Mouse (Mus musculus) neural tube, embryonic 15.5 days (tissue): ENCODE data around the gene Arxes2. TPM values are rescaled to one million over a fixed set of nuclear protein-coding genes. Genes with fewer than 3 reads are reported as not detected.
"Not testable (repeated sequence)": the region's sequence is repeated elsewhere in the genome, so short reads cannot be mapped to it uniquely, and the experiment has no call there.

Experiments used
- ATAC-seq: fragments of 200-750 bp; cut with Nextera tagmentation; 2 replicates; pipeline ENCODE4 v1.8.0; 2017; ENCODE audit warnings: mild to moderate bottlenecking, moderate TSS enrichment, moderate library complexity; ENCODE audit not compliant: low FRiP score
- H3K27ac ChIP-seq: fragments of 300-500 bp; sonication (generic); replicated peaks from 2 replicates; pipeline ENCODE4 v1.5.1; 2015; ENCODE audit warnings: mild to moderate bottlenecking, inconsistent platforms
- H3K27me3 ChIP-seq: fragments of 300-500 bp; sonication (generic); replicated peaks from 2 replicates; pipeline ENCODE4 v1.6.1; 2015; ENCODE audit warnings: inconsistent platforms
- H3K36me3 ChIP-seq: fragments of 300-500 bp; sonication (generic); 2 replicates; pipeline ENCODE4 v1.6.1; 2015; ENCODE audit warnings: inconsistent platforms
- H3K4me1 ChIP-seq: fragments of 300-500 bp; sonication (generic); 2 replicates; pipeline ENCODE4 v1.6.1; 2015; ENCODE audit warnings: inconsistent platforms
- H3K4me2 ChIP-seq: fragments of 300-500 bp; sonication (generic); 2 replicates; pipeline ENCODE4 v1.6.1; 2015; ENCODE audit warnings: inconsistent platforms, mild to moderate bottlenecking, moderate library complexity
- H3K4me3 ChIP-seq: fragments of 300-500 bp; sonication (generic); replicated peaks from 2 replicates; pipeline ENCODE4 v1.5.1; 2015; ENCODE audit warnings: mild to moderate bottlenecking, inconsistent platforms
- H3K9ac ChIP-seq: fragments of 300-500 bp; sonication (generic); replicated peaks from 2 replicates; pipeline ENCODE4 v1.6.1; 2015; ENCODE audit warnings: mild to moderate bottlenecking, inconsistent platforms
- H3K9me3 ChIP-seq: fragments of 300-500 bp; sonication (generic); replicated peaks from 2 replicates; pipeline ENCODE4 v1.6.1; 2016; ENCODE audit warnings: inconsistent platforms
- WGBS: fragments of 180-500 bp; shearing (Covaris S2); methylation state at CpG from one replicate; pipeline ENCODE4 v1.1.7; 2015; ENCODE audit warnings: mixed read lengths; 5-methylcytosine and 5-hydroxymethylcytosine counted together
- polyA plus RNA-seq: library from polyadenylated mRNA; unstranded; fragments of >200 nt; fragmentation: Nextera tagmentation; extraction: Ambion mirVana; gene quantifications from 2 replicates; pipeline ENCODE4 v1.2.1, GENCODE M21; 2015

Arxes2 gene
- polyA plus RNA-seq, result 244 and 276 TPM in 2 replicates

DNA sequence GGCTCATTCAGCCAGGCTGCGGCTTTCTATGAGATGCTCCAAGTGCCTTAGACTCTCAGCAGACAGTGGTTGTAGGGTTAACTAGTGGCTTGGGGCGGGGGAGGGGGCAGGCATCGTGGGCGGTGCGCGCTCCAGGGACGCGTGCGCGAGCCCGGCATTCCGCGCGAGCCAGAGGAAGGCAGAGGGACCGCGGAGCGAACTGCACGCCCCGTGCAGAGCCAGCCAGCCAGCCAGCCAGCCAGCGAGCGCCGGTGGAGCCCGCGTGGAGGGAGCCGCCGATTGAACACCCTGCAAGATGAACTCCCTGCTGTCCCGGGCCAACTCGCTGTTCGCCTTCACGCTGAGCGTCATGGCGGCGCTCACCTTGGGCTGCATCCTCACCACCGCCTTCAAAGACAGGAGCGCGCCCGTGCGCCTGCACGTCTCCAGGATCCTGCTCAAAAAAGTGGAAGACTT is at the start of gene Arxes2:
Arxes2 (plus strand) TSS at position 161 of the 456 bp plus-strand sequence.
- Histone ChIP-seq H3K4me3 (peak within 1 kb of the TSS; percentile 38), H3K4me2 (peak within 1 kb of the TSS; percentile 46), H3K27ac (0 out of 2 replicates have a peak within 1 kb of the TSS, but pooled peaks have one; percentile 9)
- H3K4me1 ChIP-seq, H3K9ac ChIP-seq, H3K36me3 ChIP-seq, H3K9me3 ChIP-seq, H3K27me3 ChIP-seq: not testable (repeated sequence)
- peak; percentile 96 for ATAC-seq
- 20% methylated on average over 11 of the region's 39 CpGs for WGBS

DNA sequence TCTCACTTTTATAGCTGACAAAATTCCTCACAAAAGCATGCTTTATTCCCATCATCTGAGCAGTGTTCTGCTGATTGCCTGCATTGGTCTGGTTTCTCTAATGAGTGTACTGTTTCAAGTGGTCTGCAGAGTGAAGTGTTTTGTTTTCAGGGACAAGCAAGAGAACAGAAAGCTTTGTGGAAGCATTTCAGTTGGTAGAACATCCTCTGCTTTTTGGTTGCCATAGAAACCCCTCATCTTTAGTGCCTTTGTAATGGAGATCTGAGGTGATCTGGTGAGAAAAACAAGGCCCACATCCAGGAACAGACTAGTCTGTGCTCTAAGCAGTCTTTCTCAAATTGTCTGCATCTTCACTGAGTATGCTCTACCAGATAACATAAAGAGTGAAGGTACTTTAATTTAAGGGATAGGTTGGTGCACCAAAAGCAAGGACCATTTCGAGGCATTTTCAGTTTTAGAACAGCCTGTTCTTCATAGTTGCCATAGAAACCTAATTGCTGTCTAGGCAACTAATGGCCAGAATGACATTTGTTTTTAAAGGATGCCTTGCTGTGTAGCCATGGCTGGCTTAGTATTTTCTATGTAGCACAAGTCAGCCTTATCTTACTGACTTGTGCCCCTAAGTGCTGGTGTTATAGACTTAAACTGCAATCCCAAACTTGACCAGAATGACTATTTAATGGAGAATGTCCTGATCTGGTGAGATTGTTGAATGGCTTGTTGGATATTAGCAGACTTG is 44.8 kb upstream of the Arxes2 start:
- peak; percentile 61 for ATAC-seq
- WGBS, result 20% methylated on average over 1 of the region's 1 CpGs
- H3K9ac ChIP-seq, result no peak overlapping the region
- H3K4me3 ChIP-seq, result no peak overlapping the region
- H3K27me3 ChIP-seq, result no peaks in the 10 kb centered on the region
- H3K9me3 ChIP-seq, result no peaks in the 10 kb centered on the region
- no peaks in the 10 kb centered on the region for H3K36me3 ChIP-seq
- no peak overlapping the region for H3K4me2 ChIP-seq
- peak overlapping the region; percentile 34 for H3K27ac ChIP-seq
- no peaks in the 10 kb centered on the region for H3K4me1 ChIP-seq

DNA sequence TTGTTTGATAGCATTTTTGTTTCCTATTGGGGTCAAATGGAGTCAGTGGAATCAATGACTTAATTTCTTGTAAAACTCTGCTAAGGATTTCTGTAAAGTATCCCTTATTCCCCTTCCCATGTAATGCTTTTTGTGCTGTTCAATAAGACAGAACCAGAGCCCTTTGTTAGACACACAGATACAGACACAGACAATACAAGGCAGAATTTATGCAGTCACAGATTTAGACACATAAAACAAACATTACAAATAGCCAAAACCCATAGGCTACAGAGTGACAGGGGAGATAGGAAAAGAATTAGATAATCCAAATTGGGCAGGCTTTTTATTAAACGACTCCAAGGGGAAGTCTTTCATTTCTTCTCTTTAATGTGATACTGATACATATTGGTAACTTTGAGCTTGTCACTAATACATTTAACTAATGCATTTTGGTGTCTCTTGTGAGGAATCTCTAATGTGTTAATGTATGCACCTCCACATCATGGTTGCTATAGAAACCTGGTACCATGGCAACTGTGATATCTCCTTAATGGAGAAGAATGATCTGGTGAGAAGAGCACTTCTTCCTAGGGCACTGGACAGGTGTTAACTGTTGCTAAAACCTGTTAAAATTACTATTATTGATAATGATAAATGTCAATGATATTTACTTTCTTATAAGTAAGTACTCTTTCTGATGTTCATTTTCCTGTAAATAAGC is 36.5 kb upstream of the Arxes2 start:
- Histone ChIP-seq H3K9ac (no peak overlapping the region), H3K4me3 (no peak overlapping the region), H3K4me2 (no peak overlapping the region), H3K9me3 (no peaks in the 10 kb centered on the region), H3K27ac (0 out of 2 replicates have a peak overlapping the region, but pooled peaks have one; percentile 18), H3K27me3 (no peaks in the 10 kb centered on the region), H3K4me1 (peaks cover 5% of the 10 kb centered on the region), H3K36me3 (no peaks in the 10 kb centered on the region)
- WGBS, result 66% methylated on average over 1 of the region's 1 CpGs
- peak; percentile 84; the same call in 1 of the 2 replicates for ATAC-seq

DNA sequence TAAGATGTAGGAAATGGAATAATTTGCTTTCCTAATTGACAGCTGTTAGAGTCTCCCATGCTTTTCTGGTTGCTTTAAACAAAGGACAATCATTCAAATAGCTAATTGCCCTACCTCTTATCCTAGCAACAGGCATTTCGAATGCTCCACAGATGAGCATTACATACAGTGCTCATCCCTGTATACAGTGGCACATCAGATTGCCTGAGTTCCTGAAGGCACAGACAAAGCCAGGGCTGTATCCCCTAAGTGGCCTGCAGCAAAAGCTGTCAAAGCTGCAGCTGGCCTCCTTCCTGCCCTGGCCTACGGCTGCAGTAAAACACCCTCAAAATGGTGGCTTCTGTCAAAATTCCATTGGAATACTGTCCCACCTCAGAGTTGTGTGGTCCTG is 35.9 kb upstream of the Arxes2 start:
- Histone ChIP-seq H3K9ac (no peak overlapping the region), H3K4me1 (peaks cover 5% of the 10 kb centered on the region), H3K36me3 (no peaks in the 10 kb centered on the region), H3K4me3 (no peak overlapping the region), H3K9me3 (no peaks in the 10 kb centered on the region), H3K27me3 (no peaks in the 10 kb centered on the region), H3K4me2 (no peak overlapping the region), H3K27ac (peak overlapping the region; percentile 71)
- ATAC-seq, result peak; percentile 73
- WGBS, result 58% methylated on average over 2 of the region's 2 CpGs

DNA sequence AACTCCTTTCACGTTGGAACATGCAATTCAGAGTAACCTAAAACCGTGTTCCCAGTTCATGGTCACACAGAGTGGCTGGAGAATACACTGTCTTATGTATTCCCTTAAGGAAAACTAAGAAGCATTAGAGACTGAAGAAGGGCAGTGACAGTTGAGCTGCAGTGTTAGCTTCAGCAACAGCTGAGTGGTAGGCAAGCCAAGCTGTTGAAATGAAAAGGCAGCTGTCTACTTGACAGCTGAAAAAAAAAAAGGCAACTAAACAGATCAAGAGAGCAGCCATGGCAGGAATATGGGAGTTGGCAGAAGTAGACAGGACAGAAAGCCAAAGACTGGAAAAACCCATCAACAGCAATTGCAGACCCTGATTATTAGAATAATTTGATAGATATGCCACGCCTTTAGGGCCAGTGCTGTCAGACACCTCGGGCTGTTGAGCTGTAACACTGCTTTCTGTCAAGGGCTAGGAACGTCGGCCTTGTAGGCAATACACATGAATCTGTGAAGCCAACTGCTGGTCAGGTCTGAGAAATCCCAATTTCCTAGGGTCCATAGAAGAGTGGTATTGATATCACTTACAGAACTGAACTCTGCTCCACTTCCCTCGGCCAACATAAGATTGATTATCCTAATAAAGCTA is 34.9 kb upstream of the Arxes2 start:
- Histone ChIP-seq H3K4me2 (no peak overlapping the region), H3K9ac (no peak overlapping the region)
- WGBS, result 86% methylated on average over 7 of the region's 7 CpGs

DNA sequence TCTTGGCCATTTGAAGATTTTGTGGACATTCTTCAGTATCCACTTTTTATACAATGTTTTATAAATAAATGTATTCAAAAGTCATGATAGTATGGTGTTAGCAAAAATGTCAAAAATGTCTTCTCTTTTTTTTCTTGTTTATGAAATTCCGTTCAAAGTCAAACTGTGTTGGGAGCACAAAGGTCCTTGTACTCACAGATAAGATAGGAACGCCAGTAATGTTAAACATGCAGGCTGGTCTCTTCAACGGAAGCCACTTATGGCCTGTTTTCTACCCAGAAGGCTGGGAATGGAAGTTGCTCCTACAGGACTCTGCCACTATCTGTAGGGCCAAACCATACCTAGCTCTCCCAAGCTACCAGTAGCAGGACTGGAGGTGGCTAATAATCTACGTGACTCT is 34.1 kb upstream of the Arxes2 start:
- Histone ChIP-seq H3K27me3 (no peaks in the 10 kb centered on the region), H3K9ac (no peak overlapping the region), H3K4me2 (no peak overlapping the region), H3K4me1 (peaks cover 10% of the 10 kb centered on the region), H3K9me3 (no peaks in the 10 kb centered on the region), H3K4me3 (no peak overlapping the region), H3K36me3 (no peaks in the 10 kb centered on the region), H3K27ac (no peak overlapping the region)
- WGBS, result 91% methylated on average over 4 of the region's 4 CpGs
- ATAC-seq, result no peak

More for the DNA sequence above, 34.9 kb upstream of the Arxes2 start:
- peak overlapping the region; percentile 71; the same call in 1 of the 2 replicates for H3K27ac ChIP-seq
- no peak for ATAC-seq
- no peaks in the 10 kb centered on the region for H3K36me3 ChIP-seq
- no peaks in the 10 kb centered on the region for H3K27me3 ChIP-seq
- H3K9me3 ChIP-seq, result no peaks in the 10 kb centered on the region
- H3K4me1 ChIP-seq, result peaks cover 10% of the 10 kb centered on the region
- H3K4me3 ChIP-seq, result no peak overlapping the region

DNA sequence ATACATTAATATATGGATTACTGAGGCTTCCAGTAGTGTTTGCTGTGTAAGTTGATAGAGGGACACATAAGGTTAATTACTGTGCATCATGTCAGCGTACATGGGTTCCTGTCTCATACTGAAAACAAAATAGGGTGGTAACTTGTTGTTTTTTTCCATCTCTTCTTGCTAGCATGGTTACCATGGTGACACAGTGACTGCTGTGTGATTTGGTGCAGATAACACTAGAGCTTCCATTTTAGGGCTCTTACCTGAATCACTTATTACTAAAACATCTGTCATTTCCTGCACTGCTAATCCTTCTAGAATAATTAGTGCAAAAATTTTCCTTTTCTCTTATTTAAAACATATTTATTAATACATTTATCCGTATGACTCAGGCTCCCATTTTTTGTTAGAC is 31.3 kb upstream of the Arxes2 start:
- no peak overlapping the region for H3K4me3 ChIP-seq
- H3K9me3 ChIP-seq, result no peaks in the 10 kb centered on the region
- no peaks in the 10 kb centered on the region for H3K36me3 ChIP-seq
- H3K4me1 ChIP-seq, result peaks cover 10% of the 10 kb centered on the region
- H3K4me2 ChIP-seq, result no peak overlapping the region
- H3K9ac ChIP-seq, result no peak overlapping the region
- no peak overlapping the region; the same call in 1 of the 2 replicates for H3K27ac ChIP-seq
- H3K27me3 ChIP-seq, result no peaks in the 10 kb centered on the region
- WGBS, result 44% methylated on average over 2 of the region's 2 CpGs
- 0 out of 2 replicates have a peak, but pooled peaks have one; percentile 58 for ATAC-seq

DNA sequence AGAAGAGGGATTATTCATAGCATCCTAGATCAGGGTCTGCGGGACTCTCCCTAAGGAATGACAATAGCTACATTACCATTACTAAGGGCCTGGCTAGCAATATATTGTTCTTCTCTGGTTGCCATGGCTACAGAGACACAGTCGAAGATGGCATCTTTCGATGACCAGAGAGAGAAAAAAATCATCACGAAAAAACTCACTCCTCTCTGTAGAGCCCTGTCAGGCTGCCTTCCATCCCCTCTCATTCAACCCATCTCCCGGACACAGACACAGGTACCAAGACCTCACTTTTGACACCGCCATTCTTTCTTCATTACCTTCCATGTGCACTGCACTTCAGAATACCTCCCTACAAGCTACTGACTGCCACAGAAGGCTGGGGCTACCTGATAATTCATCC is 30.5 kb upstream of the Arxes2 start:
- Histone ChIP-seq H3K4me2 (0 out of 2 replicates have a peak overlapping the region, but pooled peaks have one; percentile 6), H3K27ac (0 out of 2 replicates have a peak overlapping the region, but pooled peaks have one; percentile 18), H3K9ac (no peak overlapping the region), H3K27me3 (no peaks in the 10 kb centered on the region), H3K4me1 (peaks cover 6% of the 10 kb centered on the region), H3K4me3 (no peak overlapping the region), H3K9me3 (no peaks in the 10 kb centered on the region), H3K36me3 (no peaks in the 10 kb centered on the region)
- 34% methylated on average over 6 of the region's 6 CpGs for WGBS
- ATAC-seq, result peak; percentile 55

DNA sequence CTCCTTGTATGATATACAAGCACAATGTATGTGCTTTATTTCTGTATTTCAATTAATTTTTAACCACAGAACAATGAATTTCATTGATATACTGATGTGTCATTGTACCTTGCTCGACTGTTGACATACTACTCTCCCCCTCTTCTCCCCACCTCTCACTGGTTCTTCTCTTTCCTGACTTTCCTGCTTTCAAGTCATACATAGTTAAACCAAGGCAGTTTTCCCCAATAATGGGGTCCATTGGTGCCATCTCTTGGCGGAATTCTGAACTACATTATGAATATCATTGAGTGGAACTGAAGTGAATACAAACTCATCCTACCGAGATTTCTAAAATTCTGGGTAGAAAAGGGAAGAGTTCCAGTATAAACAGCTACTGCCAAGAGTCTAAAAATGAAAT is 30.0 kb upstream of the Arxes2 start:
- WGBS, result 15% methylated on average over 3 of the region's 3 CpGs
- H3K36me3 ChIP-seq, result no peaks in the 10 kb centered on the region

DNA sequence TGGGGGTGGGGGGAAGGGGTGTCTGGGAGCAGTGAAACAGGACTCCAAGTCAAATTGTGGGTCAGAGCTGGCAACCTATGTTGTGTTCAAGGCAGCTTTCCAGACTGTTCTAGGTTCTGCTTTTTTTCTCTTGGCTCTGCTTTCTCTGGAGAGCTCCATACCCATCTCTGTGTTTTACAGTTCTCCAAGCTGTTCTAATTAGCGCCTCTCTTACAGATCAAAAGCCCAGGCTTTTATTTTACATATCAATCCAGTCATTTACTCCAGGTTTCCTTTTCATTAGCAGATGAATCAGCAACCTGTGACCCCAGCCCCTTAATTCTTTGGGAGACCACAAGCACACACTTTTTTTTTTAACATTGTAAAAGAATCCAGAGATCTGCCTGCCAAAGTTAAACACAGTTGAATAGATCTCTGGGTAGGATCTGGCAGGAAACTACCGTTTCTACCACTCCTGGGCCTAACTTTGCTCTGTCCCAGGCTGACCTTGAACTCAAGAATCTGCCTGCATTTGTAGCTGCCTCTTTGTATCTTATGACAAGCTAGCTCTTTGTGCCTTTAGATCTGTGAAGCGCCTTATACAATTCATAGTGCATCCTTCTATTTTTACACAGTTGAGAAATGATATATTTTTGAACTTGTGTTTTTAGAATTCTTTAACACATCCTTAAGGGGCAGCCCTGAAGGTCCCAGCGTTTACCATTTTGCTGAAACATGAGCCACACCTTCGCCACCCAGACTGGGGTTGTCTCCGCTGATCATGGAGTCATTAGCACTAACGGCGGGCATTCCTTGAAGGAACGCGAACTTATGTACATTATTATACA is 19.8 kb upstream of the Arxes2 start:
- Histone ChIP-seq H3K27ac (no peak overlapping the region), H3K9ac (no peak overlapping the region), H3K36me3 (no peaks in the 10 kb centered on the region), H3K4me1 (no peaks in the 10 kb centered on the region), H3K9me3 (no peaks in the 10 kb centered on the region), H3K4me3 (no peak overlapping the region), H3K4me2 (no peak overlapping the region), H3K27me3 (no peaks in the 10 kb centered on the region)
- no peak for ATAC-seq
- WGBS, result 61% methylated on average over 10 of the region's 10 CpGs

More for the DNA sequence above, 30.0 kb upstream of the Arxes2 start:
- peak; percentile 74; the same call in 1 of the 2 replicates for ATAC-seq
- Histone ChIP-seq H3K9ac (no peak overlapping the region), H3K27ac (no peak overlapping the region), H3K4me3 (no peak overlapping the region), H3K4me1 (peaks cover 6% of the 10 kb centered on the region), H3K9me3 (no peaks in the 10 kb centered on the region), H3K4me2 (no peak overlapping the region), H3K27me3 (no peaks in the 10 kb centered on the region)
